Mouse (Mus musculus): ENCODE measurements at regions not wholly inside any gene's neighbourhood (a gene's known extent, or its start where the extent isn't known, plus 50 kb on each side); places are given as distances from the start of the nearest gene placed in this dataset.
A peak's percentile ranks its signal among the peaks of the same experiment; 100 is the strongest.

- Histone ChIP-seq H3K4me3 (no peak overlapping the region), H3K27me3 (no peaks in the 10 kb centered on the region), H3K27ac (no peak overlapping the region), H3K9me3 (replicated peaks) (no peaks in the 10 kb centered on the region), H3K36me3 (ENCODE audit: poor library complexity, severe bottlenecking) (no peaks in the 10 kb centered on the region), H3K4me1 (no peaks in the 10 kb centered on the region), H3K9ac (no peak overlapping the region), H3K4me2 (no peak overlapping the region)
- ATAC-seq = no peak
- WGBS = 62% methylated on average over 7 of the region's 7 CpGs
Observed at GRCm38 (mm10) chr12:107322861-107323260, 165.6 kb upstream of the 3110018I06Rik start.

- 98% methylated on average over 10 of the region's 10 CpGs for WGBS
- no peak for ATAC-seq
- Histone ChIP-seq H3K27ac (no peak overlapping the region), H3K9ac (no peak overlapping the region), H3K9me3 (replicated peaks) (no peaks in the 10 kb centered on the region), H3K4me3 (no peak overlapping the region), H3K4me1 (peaks cover 9% of the 10 kb centered on the region), H3K36me3 (ENCODE audit: poor library complexity, severe bottlenecking) (no peaks in the 10 kb centered on the region), H3K4me2 (no peak overlapping the region), H3K27me3 (no peaks in the 10 kb centered on the region)
Observed at GRCm38 (mm10) chr12:107326101-107326500, 162.3 kb upstream of the 3110018I06Rik start.

- no peak for ATAC-seq
- H3K4me1 ChIP-seq = peaks cover 9% of the 10 kb centered on the region
- H3K4me3 ChIP-seq = no peak overlapping the region
- no peaks in the 10 kb centered on the region for H3K36me3 ChIP-seq (ENCODE audit: poor library complexity, severe bottlenecking)
- H3K27me3 ChIP-seq = no peaks in the 10 kb centered on the region
- H3K9me3 ChIP-seq (replicated peaks) = no peaks in the 10 kb centered on the region
- H3K9ac ChIP-seq = no peak overlapping the region
- H3K27ac ChIP-seq = no peak overlapping the region
- 85% methylated on average over 9 of the region's 9 CpGs for WGBS
- no peak overlapping the region for H3K4me2 ChIP-seq
Observed at GRCm38 (mm10) chr12:107327107-107327770, 161.2 kb upstream of the 3110018I06Rik start.

DNA sequence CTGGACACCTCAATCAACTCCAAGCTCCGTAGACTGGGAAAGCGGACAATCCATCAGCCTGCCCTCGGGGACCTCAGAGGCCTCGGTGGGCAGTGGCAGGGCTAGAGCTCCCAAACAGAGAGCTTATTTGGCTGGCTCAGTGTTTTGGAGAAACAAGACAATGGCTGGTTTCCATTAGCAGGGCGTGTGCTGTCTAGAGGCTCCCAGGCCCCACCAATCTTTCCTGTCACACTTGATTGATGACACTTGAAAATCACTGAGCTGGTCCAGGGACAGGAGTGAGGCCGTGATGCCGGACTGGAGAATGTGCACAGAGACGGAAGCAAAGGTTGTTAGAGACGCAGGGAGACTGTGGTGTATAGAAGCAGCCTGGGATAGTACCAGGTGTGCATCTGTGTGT is 159.4 kb upstream of the 3110018I06Rik start:
- H3K27ac ChIP-seq = no peak overlapping the region
- no peak for ATAC-seq
- no peaks in the 10 kb centered on the region for H3K36me3 ChIP-seq (ENCODE audit: poor library complexity, severe bottlenecking)
- no peaks in the 10 kb centered on the region for H3K9me3 ChIP-seq (replicated peaks)
- no peak overlapping the region for H3K4me2 ChIP-seq
- H3K9ac ChIP-seq = no peak overlapping the region
- WGBS = 63% methylated on average over 9 of the region's 9 CpGs
- H3K4me3 ChIP-seq = no peak overlapping the region
- H3K4me1 ChIP-seq = peaks cover 9% of the 10 kb centered on the region
- H3K27me3 ChIP-seq = no peaks in the 10 kb centered on the region

DNA sequence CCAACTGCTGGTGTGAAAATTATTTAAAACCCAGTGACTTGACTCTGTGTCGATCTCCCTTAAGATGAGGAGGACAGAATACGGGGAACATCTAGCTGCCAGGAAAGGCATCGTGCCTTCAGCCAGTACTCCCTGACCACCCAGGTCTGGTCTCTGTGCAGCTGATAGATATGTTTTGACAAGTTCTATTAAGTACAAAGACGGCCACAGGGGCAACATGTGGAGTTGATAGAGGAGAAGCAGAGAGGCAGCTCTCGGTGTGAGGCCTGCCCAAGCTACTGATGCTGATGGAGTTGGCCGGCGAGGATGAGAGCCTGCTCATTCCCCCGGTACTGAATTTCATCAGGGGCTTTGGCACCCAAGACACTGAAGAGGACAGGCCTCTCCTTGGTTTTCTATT is 154.1 kb upstream of the 3110018I06Rik start:
- ATAC-seq = no peak
- 72% methylated on average over 8 of the region's 8 CpGs for WGBS
- no peaks in the 10 kb centered on the region for H3K36me3 ChIP-seq (ENCODE audit: poor library complexity, severe bottlenecking)
- no peak overlapping the region for H3K9ac ChIP-seq
- H3K27ac ChIP-seq = no peak overlapping the region
- H3K9me3 ChIP-seq (replicated peaks) = no peaks in the 10 kb centered on the region
- no peaks in the 10 kb centered on the region for H3K27me3 ChIP-seq
- H3K4me3 ChIP-seq = no peak overlapping the region
- H3K4me2 ChIP-seq = no peak overlapping the region
- peaks cover 7% of the 10 kb centered on the region; the same call in 1 of the 2 replicates for H3K4me1 ChIP-seq

DNA sequence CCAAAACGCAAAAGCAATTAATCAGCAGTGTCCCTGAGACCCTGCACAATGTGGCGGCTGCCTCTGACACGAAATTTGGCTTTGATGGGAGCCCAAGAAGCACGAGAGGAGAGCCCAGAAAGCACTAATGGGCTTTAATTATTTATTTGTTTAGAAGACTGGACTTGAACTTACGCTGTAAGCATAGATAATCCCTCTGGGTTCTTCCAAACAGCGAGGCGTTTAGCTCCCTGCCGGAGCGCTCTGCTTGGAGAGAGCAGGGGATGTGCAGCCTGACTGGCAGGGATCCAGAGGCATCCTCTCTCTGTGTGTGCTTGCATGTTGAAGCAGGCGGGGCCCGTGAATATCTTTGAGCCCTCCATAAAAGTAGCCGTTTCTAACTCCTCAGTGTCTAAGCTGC is 153.3 kb upstream of the 3110018I06Rik start:
- no peaks in the 10 kb centered on the region for H3K9me3 ChIP-seq (replicated peaks)
- WGBS = 52% methylated on average over 12 of the region's 12 CpGs
- H3K9ac ChIP-seq = no peak overlapping the region
- no peak overlapping the region for H3K4me2 ChIP-seq
- no peaks in the 10 kb centered on the region for H3K36me3 ChIP-seq (ENCODE audit: poor library complexity, severe bottlenecking)
- H3K4me3 ChIP-seq = no peak overlapping the region
- ATAC-seq = peak; percentile 41; the same call in 1 of the 2 replicates
- 0 out of 2 replicates have a peak, but pooled peaks cover 4% of the 10 kb centered on the region for H3K4me1 ChIP-seq
- H3K27ac ChIP-seq = no peak overlapping the region
- no peaks in the 10 kb centered on the region for H3K27me3 ChIP-seq

- H3K9ac ChIP-seq = no peak overlapping the region
- H3K36me3 ChIP-seq (ENCODE audit: poor library complexity, severe bottlenecking) = no peaks in the 10 kb centered on the region
- H3K27me3 ChIP-seq = no peaks in the 10 kb centered on the region
- H3K4me1 ChIP-seq = 0 out of 2 replicates have a peak, but pooled peaks cover 4% of the 10 kb centered on the region
- no peak overlapping the region for H3K4me2 ChIP-seq
- H3K27ac ChIP-seq = no peak overlapping the region
- no peak for ATAC-seq
- H3K4me3 ChIP-seq = no peak overlapping the region
- WGBS = 79% methylated on average over 10 of the region's 10 CpGs
- H3K9me3 ChIP-seq (replicated peaks) = no peaks in the 10 kb centered on the region
Observed at GRCm38 (mm10) chr12:107338758-107339157, 149.7 kb upstream of the 3110018I06Rik start.

DNA sequence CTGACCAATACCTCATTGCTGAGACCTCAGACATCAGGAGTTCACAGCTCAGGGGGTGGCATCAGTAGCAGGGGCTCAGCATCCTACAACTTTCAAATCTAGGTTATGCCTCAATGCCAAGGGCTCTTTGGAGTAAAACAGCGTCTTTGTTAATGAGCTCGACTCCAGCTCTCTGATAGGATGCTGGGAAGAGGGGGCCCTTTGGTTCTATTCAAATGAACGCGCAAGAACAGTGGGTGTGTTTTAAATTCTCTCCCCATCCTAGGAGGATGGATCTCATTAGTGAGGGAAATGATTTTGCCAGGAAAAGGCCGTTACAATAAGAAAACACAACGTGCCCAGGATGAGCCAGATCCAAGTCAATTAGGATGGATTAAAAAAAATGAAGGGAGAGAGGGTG is 132.2 kb upstream of the 3110018I06Rik start:
- 6% methylated on average over 6 of the region's 6 CpGs for WGBS
- H3K4me2 ChIP-seq = no peak overlapping the region
- H3K36me3 ChIP-seq (ENCODE audit: poor library complexity, severe bottlenecking) = no peaks in the 10 kb centered on the region
- H3K27ac ChIP-seq = no peak overlapping the region
- peak; percentile 73; the same call in 1 of the 2 replicates for ATAC-seq
- peaks cover 18% of the 10 kb centered on the region for H3K4me1 ChIP-seq
- H3K9ac ChIP-seq = no peak overlapping the region
- H3K9me3 ChIP-seq (replicated peaks) = no peaks in the 10 kb centered on the region
- H3K4me3 ChIP-seq = no peak overlapping the region
- 0 out of 2 replicates have a peak, but pooled peaks cover 2% of the 10 kb centered on the region for H3K27me3 ChIP-seq

DNA sequence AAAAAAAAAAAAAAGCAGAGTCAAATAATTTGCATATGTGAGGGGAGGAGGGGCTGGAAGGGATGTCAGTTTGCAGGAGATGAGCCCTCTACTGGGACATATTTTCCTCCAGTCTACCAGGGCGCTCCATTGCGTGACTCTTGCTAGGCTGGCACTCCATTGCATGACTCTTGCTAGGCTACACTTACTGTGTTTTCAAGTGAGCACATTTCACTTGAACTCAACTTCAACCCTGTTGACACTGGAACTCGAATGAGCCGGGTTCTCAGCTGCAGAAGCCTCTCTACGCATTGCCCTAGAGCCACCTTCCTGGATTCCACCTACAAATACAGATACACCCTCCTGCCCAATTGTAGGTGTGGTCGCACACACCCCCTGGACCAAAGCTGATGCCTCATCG is 131.5 kb upstream of the 3110018I06Rik start:
- Histone ChIP-seq H3K9ac (no peak overlapping the region), H3K27ac (no peak overlapping the region), H3K27me3 (0 out of 2 replicates have a peak, but pooled peaks cover 2% of the 10 kb centered on the region), H3K4me1 (peaks cover 18% of the 10 kb centered on the region), H3K36me3 (ENCODE audit: poor library complexity, severe bottlenecking) (no peaks in the 10 kb centered on the region), H3K4me2 (no peak overlapping the region), H3K9me3 (replicated peaks) (no peaks in the 10 kb centered on the region), H3K4me3 (no peak overlapping the region)
- ATAC-seq = no peak
- WGBS = 89% methylated on average over 7 of the region's 7 CpGs

DNA sequence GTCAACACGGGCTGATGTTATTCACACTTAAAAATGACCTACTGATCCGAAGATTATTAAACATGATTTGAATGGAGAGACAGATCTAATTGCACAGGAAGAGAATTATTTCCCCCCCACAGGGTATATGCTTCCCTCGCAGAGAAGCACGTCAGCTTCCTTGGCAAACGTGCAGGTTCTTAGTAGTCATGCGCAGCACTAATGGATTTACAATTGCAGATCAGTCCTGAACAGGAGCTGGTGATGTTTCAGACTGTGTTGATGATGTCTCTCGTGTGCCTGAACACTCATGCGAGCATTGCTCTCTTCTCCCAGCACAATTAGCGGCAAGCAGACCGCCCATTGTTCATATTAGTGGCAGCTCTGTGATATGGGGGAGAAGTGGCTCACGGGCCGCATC is 127.9 kb upstream of the 3110018I06Rik start:
- Histone ChIP-seq H3K4me1 (peaks cover 17% of the 10 kb centered on the region), H3K9me3 (replicated peaks) (no peaks in the 10 kb centered on the region), H3K27ac (peak overlapping the region; percentile 19; the same call in 1 of the 2 replicates), H3K9ac (no peak overlapping the region), H3K4me3 (no peak overlapping the region), H3K36me3 (ENCODE audit: poor library complexity, severe bottlenecking) (no peaks in the 10 kb centered on the region), H3K4me2 (no peak overlapping the region), H3K27me3 (0 out of 2 replicates have a peak, but pooled peaks cover 2% of the 10 kb centered on the region)
- WGBS = 61% methylated on average over 12 of the region's 12 CpGs
- ATAC-seq = peak; percentile 61

DNA sequence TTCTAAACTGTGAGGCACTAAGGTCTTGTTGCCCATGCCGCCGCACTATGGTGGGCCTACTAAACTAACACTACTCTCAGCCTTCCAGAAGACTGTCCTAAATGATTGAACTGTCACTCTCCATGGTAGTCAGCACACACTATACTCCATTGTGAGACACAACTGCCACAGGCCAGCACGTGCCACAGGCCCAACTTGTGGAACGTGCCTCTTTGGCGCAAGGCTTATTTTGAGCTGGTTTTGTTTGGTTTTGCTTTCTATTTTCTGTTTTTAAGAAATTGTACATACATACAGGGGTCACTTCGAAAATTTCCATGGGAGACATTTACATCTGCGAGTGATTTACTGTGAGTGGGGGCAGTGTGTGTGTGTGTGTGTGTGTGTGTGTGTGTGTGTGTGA is 126.8 kb upstream of the 3110018I06Rik start:
- Histone ChIP-seq H3K9me3 (replicated peaks) (no peaks in the 10 kb centered on the region), H3K27ac (no peak overlapping the region), H3K9ac (no peak overlapping the region), H3K4me3 (no peak overlapping the region), H3K36me3 (ENCODE audit: poor library complexity, severe bottlenecking) (no peaks in the 10 kb centered on the region), H3K4me1 (peaks cover 6% of the 10 kb centered on the region), H3K27me3 (0 out of 2 replicates have a peak, but pooled peaks cover 2% of the 10 kb centered on the region), H3K4me2 (no peak overlapping the region)
- 96% methylated on average over 7 of the region's 7 CpGs for WGBS
- ATAC-seq = no peak

- H3K4me3 ChIP-seq = no peak overlapping the region
- H3K27me3 ChIP-seq = 0 out of 2 replicates have a peak, but pooled peaks cover 2% of the 10 kb centered on the region
- WGBS = 89% methylated on average over 10 of the region's 10 CpGs
- H3K9ac ChIP-seq = no peak overlapping the region
- no peak overlapping the region for H3K4me2 ChIP-seq
- no peaks in the 10 kb centered on the region for H3K36me3 ChIP-seq (ENCODE audit: poor library complexity, severe bottlenecking)
- ATAC-seq = no peak
- H3K4me1 ChIP-seq = peaks cover 1% of the 10 kb centered on the region; the same call in 1 of the 2 replicates
- H3K9me3 ChIP-seq (replicated peaks) = no peaks in the 10 kb centered on the region
- no peak overlapping the region for H3K27ac ChIP-seq
Observed at GRCm38 (mm10) chr12:107362120-107362519, 126.3 kb upstream of the 3110018I06Rik start.

- ATAC-seq = no peak
- H3K9ac ChIP-seq = no peak overlapping the region
- H3K36me3 ChIP-seq (ENCODE audit: poor library complexity, severe bottlenecking) = no peaks in the 10 kb centered on the region
- H3K4me2 ChIP-seq = no peak overlapping the region
- no peaks in the 10 kb centered on the region for H3K9me3 ChIP-seq (replicated peaks)
- H3K4me3 ChIP-seq = no peak overlapping the region
- H3K27me3 ChIP-seq = no peaks in the 10 kb centered on the region
- no peak overlapping the region for H3K27ac ChIP-seq
- WGBS = 75% methylated on average over 7 of the region's 7 CpGs
- H3K4me1 ChIP-seq = no peaks in the 10 kb centered on the region
Observed at GRCm38 (mm10) chr12:107372254-107372653, 116.2 kb upstream of the 3110018I06Rik start.
